Comparison of ENCODE assay signal across 26 mouse cellular contexts in genomic region chr13:93332491-93332890, GRCm38 (mm10). TPM values are rescaled to one million over a fixed set of nuclear protein-coding genes. Genes with fewer than 3 reads are reported as not detected.
DNase-seq lines count a peak whose midpoint lies in the region; ATAC-seq and TF ChIP-seq lines count a peak whose summit lies in the region.
"Had no signal": no experiment of that assay in that cellular context is flagged by ENCODE, and none has a peak within 500 bp of the region (broad histone marks: within the 10 kb centered on the region; RNA-seq: fewer than 3 reads in every experiment).

No protein-coding gene starts in this region.

- 91% methylated on average over 13 of the region's 13 CpGs for WGBS in heart, embryonic 12.5 days

- no peak for TF ChIP-seq RAD21 in CH12.LX (IDR thresholded peaks at IDR 0.05; ENCODE audit: low read depth, low read length)

- peak; percentile 54 for ATAC-seq in activated CD4-positive, CD25-positive, alpha-beta regulatory T cell, adult 4 months
- ATAC-seq in heart, embryonic 12.5 days (ENCODE audit: insufficient number of reproducible peaks, low FRiP score) = no peak
- ATAC-seq: forebrain, embryonic 13.5 days; forebrain, embryonic 16.5 days; hindbrain, postnatal 0 days; intestine, embryonic 15.5 days had no signal

- peaks cover 2% of the 10 kb centered on the region for H3K9me3 ChIP-seq in CH12.LX (replicated peaks; ENCODE audit: low read length)
- no peaks in the 10 kb centered on the region for H3K9me3 ChIP-seq in heart, embryonic 12.5 days (replicated peaks)
- H3K9me3 ChIP-seq: forebrain, embryonic 10.5 days; forebrain, embryonic 13.5 days; heart, embryonic 15.5 days; intestine, embryonic 15.5 days had no signal

- peak; percentile 42 for DNase-seq in right cerebral cortex, adult 18-20 months
- DNase-seq in right cerebral cortex, postnatal 14 days = no peak
- no peak for DNase-seq in CH12.LX (ENCODE audit: extremely low read depth)
- DNase-seq in adrenal gland, adult 2 months = no peak
- no peak for DNase-seq in left cerebral cortex, adult 11 months (ENCODE audit: low spot score)
- DNase-seq: adrenal gland, postnatal 10 days; adrenal gland, postnatal 36 days; B cell, adult 2 months; cerebellum, adult 18-20 months; cerebellum, adult 9-10 months; cerebellum, postnatal 14 days; gastrocnemius, postnatal 10 days; gastrocnemius, postnatal 36 days; heart, postnatal 14 days; heart, postnatal 4 days; kidney, adult 11 months had no signal

- peak overlapping the region; percentile 59 for H3K27ac ChIP-seq in CH12.LX (ENCODE audit: insufficient read depth, low read depth)
- no peak overlapping the region for H3K27ac ChIP-seq in heart, embryonic 12.5 days (ENCODE audit: poor library complexity, severe bottlenecking)
- H3K27ac ChIP-seq: forebrain, embryonic 10.5 days; forebrain, embryonic 13.5 days; heart, embryonic 15.5 days; hindbrain, embryonic 14.5 days; hindbrain, postnatal 0 days; intestine, embryonic 15.5 days had no signal

- no peak for TF ChIP-seq EP300 in CH12.LX (IDR thresholded peaks at IDR 0.05; ENCODE audit: low read length)

- no peaks in the 10 kb centered on the region for H3K36me3 ChIP-seq in CH12.LX (replicated peaks in 1 of 2; ENCODE audit: control insufficient read depth in 1 of 2, insufficient read depth in 1 of 2, low read length in 1 of 2)
- no peaks in the 10 kb centered on the region for H3K36me3 ChIP-seq in heart, embryonic 12.5 days
- H3K36me3 ChIP-seq: forebrain, embryonic 10.5 days; heart, embryonic 15.5 days; intestine, embryonic 15.5 days had no signal

- H3K27me3 ChIP-seq in CH12.LX (replicated peaks) = no peaks in the 10 kb centered on the region
- no peaks in the 10 kb centered on the region for H3K27me3 ChIP-seq in heart, embryonic 12.5 days (replicated peaks)
- H3K27me3 ChIP-seq: forebrain, embryonic 13.5 days; heart, embryonic 15.5 days; intestine, embryonic 15.5 days had no signal

- no peak for TF ChIP-seq POLR2A in CH12.LX (IDR thresholded peaks at IDR 0.05; ENCODE audit: low read depth, low read length)

- TF ChIP-seq CTCF in CH12.LX (conservative IDR thresholded peaks at IDR 0.05 in 1 of 2, IDR thresholded peaks at IDR 0.05 in 1 of 2; ENCODE audit: low read depth in 2 of 2, low read length in 2 of 2) = no peak

- peaks cover 8 to 48% of the 10 kb centered on the region in 2 experiments; a peak in 3 of 4 replicates for H3K4me1 ChIP-seq in CH12.LX (ENCODE audit: control insufficient read depth in 1 of 2, insufficient read depth in 2 of 2)
- H3K4me1 ChIP-seq in heart, embryonic 12.5 days (replicated peaks) = peaks cover 2% of the 10 kb centered on the region; the same call in 1 of the 2 replicates
- H3K4me1 ChIP-seq: forebrain, embryonic 10.5 days; forebrain, embryonic 13.5 days; heart, embryonic 15.5 days; intestine, embryonic 15.5 days had no signal

- peak overlapping the region; percentile 82 for H3K9ac ChIP-seq in CH12.LX (ENCODE audit: insufficient read depth, low read depth)
- H3K9ac ChIP-seq in heart, embryonic 12.5 days = no peak overlapping the region
- H3K9ac ChIP-seq: forebrain, embryonic 13.5 days; heart, embryonic 15.5 days; hindbrain, embryonic 14.5 days; intestine, embryonic 15.5 days had no signal

- dilution Hi-C loops in CH12.LX (cut with MboI; ENCODE audit: extremely low pct_ligation_motif_present, extremely low pct_unique_long_range_greater_than_20kb, low sequenced_read_pairs) = no loop called here

- in situ Hi-C loops in CH12.LX (cut with MboI; ENCODE audit: low pct_ligation_motif_present, low pct_unique_long_range_greater_than_20kb, low sequenced_read_pairs) = loop anchor here (25.0 kb wide), 2 partner anchors 280 to 380 kb away; no protein-coding TSS in a partner anchor

- peaks cover 2% of the 10 kb centered on the region for H3K79me2 ChIP-seq in CH12.LX (replicated peaks; ENCODE audit: control insufficient read depth, extremely low read depth, insufficient read depth, poor library complexity, severe bottlenecking)

- peak overlapping the region; percentile 97 for H3K4me2 ChIP-seq in CH12.LX (ENCODE audit: insufficient read depth, low read depth, poor library complexity, severe bottlenecking)
- H3K4me2 ChIP-seq in heart, embryonic 12.5 days = no peak overlapping the region
- H3K4me2 ChIP-seq: forebrain, embryonic 13.5 days; heart, embryonic 11.5 days; heart, embryonic 15.5 days; hindbrain, embryonic 14.5 days; intestine, embryonic 15.5 days had no signal

- H3K4me3 ChIP-seq in CH12.LX (replicated peaks in 1 of 3; ENCODE audit: low read depth in 2 of 3, low read length in 2 of 3, poor library complexity in 1 of 3) = peak overlapping the region; percentile 17 to 56 (median 42)
- H3K4me3 ChIP-seq in heart, embryonic 12.5 days = no peak overlapping the region
- H3K4me3 ChIP-seq: forebrain, embryonic 10.5 days; forebrain, embryonic 13.5 days; heart, embryonic 15.5 days; intestine, embryonic 15.5 days had no signal

TF ChIP-seq in CH12.LX, 34 proteins besides CTCF, POLR2A, EP300 and RAD21:
- TF ChIP-seq MAFK (IDR thresholded peaks at IDR 0.05; ENCODE audit: insufficient replicate concordance, low read length) (no peak), MAX (IDR thresholded peaks at IDR 0.05; ENCODE audit: low read length) (no peak), CHD2 (IDR thresholded peaks at IDR 0.05; ENCODE audit: low read length) (no peak), BHLHE40 (IDR thresholded peaks at IDR 0.05; ENCODE audit: low read depth, low read length) (peak; percentile 32; the same call in 1 of the 2 replicates), ELF1 (IDR thresholded peaks at IDR 0.05; ENCODE audit: low read depth, low read length) (no peak)

RNA-seq across cellular contexts. Expression of gene Homer1, which starts 33.1 kb away (rescaled TPM):
- 16.2 and 16.4 TPM in 2 replicates for total RNA-seq in CH12.LX (2012; rRNA removed)
- total RNA-seq in CH12.LX (2014; rRNA removed) = 32.2 and 35.7 TPM in 2 replicates
- 12.6 and 14.6 TPM in 2 replicates for polyA plus RNA-seq in CH12.LX (2012; ENCODE audit: insufficient read length, low read depth)
- 1 to 10 TPM; 2.6 to 4.7 TPM for polyA plus RNA-seq in activated CD4-positive, CD25-positive, alpha-beta regulatory T cell, adult 4 months (2017; shearing (Covaris generic))
- 10 to 100 TPM; 27.2 to 56.6 TPM for total RNA-seq in adrenal gland, adult 2 months (2021)
- 4.7 and 5.2 TPM in 2 replicates for polyA plus RNA-seq in adrenal gland, adult 2 months (2012; rRNA removed)
- polyA plus RNA-seq in heart, embryonic 12.5 days (2016; fragmentation: Nextera tagmentation; extraction: Ambion mirVana) = 23.5 and 27.7 TPM in 2 replicates
